9 mouse cellular contexts compared by ENCODE assay signal in the genomic region with DNA sequence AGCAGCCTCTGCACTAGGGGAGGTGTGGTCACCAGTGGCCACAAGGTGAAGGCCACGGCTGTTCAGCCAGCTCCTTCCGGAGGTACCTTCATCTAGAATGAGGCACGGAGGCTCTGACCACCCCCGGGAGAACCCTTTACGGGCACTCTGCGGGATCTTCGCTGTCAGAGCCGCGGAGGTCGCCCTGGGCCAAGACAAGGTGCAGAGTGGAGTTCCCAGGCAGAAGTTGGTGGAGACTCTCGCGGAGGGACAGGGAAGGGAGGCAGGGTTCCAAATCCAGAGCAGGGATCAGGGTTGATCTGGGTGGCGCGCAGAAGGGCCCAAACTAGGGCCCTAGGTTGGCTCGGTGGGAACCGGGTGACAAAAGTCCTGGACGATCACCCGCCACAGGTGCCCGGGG. TPM values are rescaled to one million over a fixed set of nuclear protein-coding genes. Genes with fewer than 3 reads are reported as not detected.
DNase-seq lines count a peak whose midpoint lies in the region; ATAC-seq and TF ChIP-seq lines count a peak whose summit lies in the region.
"Had no signal": no experiment of that assay in that cellular context is flagged by ENCODE, and none has a peak within 500 bp of the region (broad histone marks: within the 10 kb centered on the region; RNA-seq: fewer than 3 reads in every experiment).

No protein-coding gene starts in this region.

- H3K4me2 ChIP-seq in heart, embryonic 14.5 days (ENCODE audit: low read length) = peak overlapping the region; percentile 88
- peak overlapping the region; percentile 72 for H3K4me2 ChIP-seq in hindbrain, embryonic 12.5 days (replicated peaks)
- peak overlapping the region; percentile 55 for H3K4me2 ChIP-seq in liver, postnatal 0 days (ENCODE audit: low read depth, low read length)

- H3K27me3 ChIP-seq in heart, embryonic 14.5 days (ENCODE audit: control insufficient read depth, insufficient read depth, low read length) = peaks cover 68% of the 10 kb centered on the region
- peaks cover 74% of the 10 kb centered on the region for H3K27me3 ChIP-seq in hindbrain, embryonic 12.5 days
- peaks cover 56% of the 10 kb centered on the region for H3K27me3 ChIP-seq in liver, postnatal 0 days (ENCODE audit: insufficient read depth, low read length)

- no peak for TF ChIP-seq CTCF in liver, postnatal 0 days (IDR thresholded peaks at IDR 0.05; ENCODE audit: low read depth)

- H3K9ac ChIP-seq in heart, embryonic 14.5 days (ENCODE audit: low read length) = peak overlapping the region; percentile 64
- peak overlapping the region; percentile 66; the same call in 1 of the 2 replicates for H3K9ac ChIP-seq in hindbrain, embryonic 12.5 days
- no peak overlapping the region; the same call in 1 of the 2 replicates for H3K9ac ChIP-seq in liver, postnatal 0 days (replicated peaks)

- intact Hi-C loops in heart, postnatal 14 days (cut with DNase I) = loop anchor here (10.0 kb wide), 1 partner anchor 198 kb away; no protein-coding TSS in a partner anchor

- no peak overlapping the region for H3K27ac ChIP-seq in heart, embryonic 14.5 days (replicated peaks in 1 of 2; ENCODE audit: control insufficient read depth in 1 of 2, insufficient read depth in 1 of 2, low read depth in 2 of 2, low read length in 2 of 2)
- H3K27ac ChIP-seq in hindbrain, embryonic 12.5 days = no peak overlapping the region
- H3K27ac ChIP-seq in liver, postnatal 0 days (ENCODE audit: low read depth) = no peak overlapping the region

- DNase-seq in heart, postnatal 14 days = no peak
- DNase-seq in ZHBTc4 (ENCODE audit: low read depth, low spot score) = peak; percentile 45
- DNase-seq in liver, postnatal 0 days = no peak
- no peak for DNase-seq in spleen, postnatal 14 days (ENCODE audit: low spot score in 2 of 2)
- DNase-seq: adrenal gland, postnatal 10 days had no signal

- peak overlapping the region; percentile 44 to 53; a peak in 3 of 4 replicates for H3K4me3 ChIP-seq in heart, embryonic 14.5 days (ENCODE audit: control insufficient read depth in 1 of 2, insufficient read depth in 1 of 2, low read depth in 1 of 2, low read length in 2 of 2)
- H3K4me3 ChIP-seq in hindbrain, embryonic 12.5 days = peak overlapping the region; percentile 44
- peak overlapping the region; percentile 32 for H3K4me3 ChIP-seq in liver, postnatal 0 days (ENCODE audit: low read depth, low read length)

- under 1% methylated on average over 17 of the region's 19 CpGs for WGBS in heart, embryonic 14.5 days
- 2% methylated on average over 15 of the region's 19 CpGs for WGBS in hindbrain, embryonic 12.5 days
- WGBS in liver, postnatal 0 days (ENCODE audit: insufficient replicate concordance) = 1% methylated on average over 18 of the region's 19 CpGs

- TF ChIP-seq EP300 in liver, postnatal 0 days (IDR thresholded peaks at IDR 0.05; ENCODE audit: low read depth) = no peak

- no peaks in the 10 kb centered on the region for H3K36me3 ChIP-seq in heart, embryonic 14.5 days (ENCODE audit: control insufficient read depth, insufficient read depth, low read length)
- 0 out of 2 replicates have a peak, but pooled peaks cover 3% of the 10 kb centered on the region for H3K36me3 ChIP-seq in hindbrain, embryonic 12.5 days
- H3K36me3 ChIP-seq in liver, postnatal 0 days (replicated peaks; ENCODE audit: insufficient read depth, low read length) = no peaks in the 10 kb centered on the region

- no peak for ATAC-seq in heart, embryonic 14.5 days (ENCODE audit: insufficient number of reproducible peaks, insufficient read depth, low FRiP score, low read depth)
- ATAC-seq in hindbrain, embryonic 12.5 days (ENCODE audit: low FRiP score) = no peak
- no peak for ATAC-seq in liver, postnatal 0 days
- no peak for ATAC-seq in megakaryocyte-erythroid progenitor cell, adult 5-6 weeks (replicated peaks; ENCODE audit: low FRiP score, low TSS enrichment, poor library complexity, severe bottlenecking)
- no peak for ATAC-seq in activated CD4-positive, CD25-positive, alpha-beta regulatory T cell, adult 4 months

- H3K4me1 ChIP-seq in heart, embryonic 14.5 days (ENCODE audit: control insufficient read depth in 2 of 2, insufficient read depth in 2 of 2, low read length in 2 of 2) = peaks cover 7 to 22% of the 10 kb centered on the region in 2 experiments; a peak in 3 of 4 replicates
- peaks cover 16% of the 10 kb centered on the region for H3K4me1 ChIP-seq in hindbrain, embryonic 12.5 days
- peaks cover 11% of the 10 kb centered on the region for H3K4me1 ChIP-seq in liver, postnatal 0 days (ENCODE audit: insufficient read depth)

- H3K9me3 ChIP-seq in heart, embryonic 14.5 days (ENCODE audit: control insufficient read depth, low read length) = no peaks in the 10 kb centered on the region
- no peaks in the 10 kb centered on the region for H3K9me3 ChIP-seq in hindbrain, embryonic 12.5 days (replicated peaks)
- H3K9me3 ChIP-seq in liver, postnatal 0 days (ENCODE audit: low read length) = no peaks in the 10 kb centered on the region

RNA-seq across cellular contexts. Expression of a gene that starts 0.5 kb away (rescaled TPM):
- 0.07 TPM in 1 of 2 replicates, not detected in the other for polyA plus RNA-seq in heart, embryonic 14.5 days (2014; fragmentation: Nextera tagmentation; extraction: Ambion mirVana)
- under 1 TPM; 0.32 to 0.38 TPM for total RNA-seq in heart, postnatal 14 days (2021)
- polyA plus RNA-seq in hindbrain, embryonic 12.5 days (2016; fragmentation: Nextera tagmentation; extraction: Ambion mirVana) = not detected in 2 replicates
- not detected in 2 replicates for polyA plus RNA-seq in liver, postnatal 0 days (2015; fragmentation: Nextera tagmentation; extraction: Ambion mirVana)
- not detected in 2 replicates for total RNA-seq in megakaryocyte-erythroid progenitor cell, adult 5-6 weeks (2014; fragmentation: Nextera tagmentation)
- total RNA-seq in megakaryocyte-erythroid progenitor cell, adult 5-6 weeks (2017) = not detected in 2 replicates
- not detected for polyA plus RNA-seq in activated CD4-positive, CD25-positive, alpha-beta regulatory T cell, adult 4 months (2017; shearing (Covaris generic))

RNA-seq across cellular contexts. Expression of a gene that starts 22.3 kb away (rescaled TPM):
- polyA plus RNA-seq in heart, embryonic 14.5 days (2014; fragmentation: Nextera tagmentation; extraction: Ambion mirVana) = 17.7 and 18.4 TPM in 2 replicates
- total RNA-seq in heart, postnatal 14 days (2021) = 10 to 100 TPM; 15.2 to 16.6 TPM
- polyA plus RNA-seq in hindbrain, embryonic 12.5 days (2016; fragmentation: Nextera tagmentation; extraction: Ambion mirVana) = 48.0 and 55.2 TPM in 2 replicates
- polyA plus RNA-seq in liver, postnatal 0 days (2015; fragmentation: Nextera tagmentation; extraction: Ambion mirVana) = 12.5 and 12.8 TPM in 2 replicates
- 60.6 and 64.4 TPM in 2 replicates for total RNA-seq in megakaryocyte-erythroid progenitor cell, adult 5-6 weeks (2014; fragmentation: Nextera tagmentation)
- 10.5 and 23.6 TPM in 2 replicates for total RNA-seq in megakaryocyte-erythroid progenitor cell, adult 5-6 weeks (2017)
- 1 to 10 TPM; 5.5 to 8.5 TPM for polyA plus RNA-seq in activated CD4-positive, CD25-positive, alpha-beta regulatory T cell, adult 4 months (2017; shearing (Covaris generic))

RNA-seq across cellular contexts. Expression of a gene that starts 23.1 kb away (rescaled TPM):
- polyA plus RNA-seq in heart, embryonic 14.5 days (2014; fragmentation: Nextera tagmentation; extraction: Ambion mirVana) = 1.1 and 1.6 TPM in 2 replicates
- total RNA-seq in heart, postnatal 14 days (2021) = 1 to 10 TPM; 4.0 to 5.5 TPM
- 16.9 and 18.6 TPM in 2 replicates for polyA plus RNA-seq in hindbrain, embryonic 12.5 days (2016; fragmentation: Nextera tagmentation; extraction: Ambion mirVana)
- polyA plus RNA-seq in liver, postnatal 0 days (2015; fragmentation: Nextera tagmentation; extraction: Ambion mirVana) = 0.39 and 0.41 TPM in 2 replicates
- total RNA-seq in megakaryocyte-erythroid progenitor cell, adult 5-6 weeks (2014; fragmentation: Nextera tagmentation) = 3.5 and 4.4 TPM in 2 replicates
- 2.8 and 3.7 TPM in 2 replicates for total RNA-seq in megakaryocyte-erythroid progenitor cell, adult 5-6 weeks (2017)
- polyA plus RNA-seq in activated CD4-positive, CD25-positive, alpha-beta regulatory T cell, adult 4 months (2017; shearing (Covaris generic)) = under 1 TPM; 0.19 to 0.25 TPM

RNA-seq across cellular contexts. Expression of a gene that starts 36.2 kb away (rescaled TPM):
- 58.7 and 60.1 TPM in 2 replicates for polyA plus RNA-seq in heart, embryonic 14.5 days (2014; fragmentation: Nextera tagmentation; extraction: Ambion mirVana)
- 10 to 100 TPM; 31.6 to 33.0 TPM for total RNA-seq in heart, postnatal 14 days (2021)
- polyA plus RNA-seq in hindbrain, embryonic 12.5 days (2016; fragmentation: Nextera tagmentation; extraction: Ambion mirVana) = 75.3 and 79.6 TPM in 2 replicates
- polyA plus RNA-seq in liver, postnatal 0 days (2015; fragmentation: Nextera tagmentation; extraction: Ambion mirVana) = 32.8 and 34.6 TPM in 2 replicates
- 70.6 and 74.5 TPM in 2 replicates for total RNA-seq in megakaryocyte-erythroid progenitor cell, adult 5-6 weeks (2014; fragmentation: Nextera tagmentation)
- 23.2 and 40.8 TPM in 2 replicates for total RNA-seq in megakaryocyte-erythroid progenitor cell, adult 5-6 weeks (2017)
- 10 to 100 TPM; 63.7 to 68.0 TPM for polyA plus RNA-seq in activated CD4-positive, CD25-positive, alpha-beta regulatory T cell, adult 4 months (2017; shearing (Covaris generic))

RNA-seq across cellular contexts. Expression of a gene that starts 57.9 kb away (rescaled TPM):
- polyA plus RNA-seq in heart, embryonic 14.5 days (2014; fragmentation: Nextera tagmentation; extraction: Ambion mirVana) = 9.4 and 9.7 TPM in 2 replicates
- total RNA-seq in heart, postnatal 14 days (2021) = 10 to 100 TPM; 11.3 to 11.8 TPM
- 25.7 and 28.3 TPM in 2 replicates for polyA plus RNA-seq in hindbrain, embryonic 12.5 days (2016; fragmentation: Nextera tagmentation; extraction: Ambion mirVana)
- polyA plus RNA-seq in liver, postnatal 0 days (2015; fragmentation: Nextera tagmentation; extraction: Ambion mirVana) = 1.4 and 1.5 TPM in 2 replicates
- 12.6 and 15.6 TPM in 2 replicates for total RNA-seq in megakaryocyte-erythroid progenitor cell, adult 5-6 weeks (2014; fragmentation: Nextera tagmentation)
- total RNA-seq in megakaryocyte-erythroid progenitor cell, adult 5-6 weeks (2017) = 10.6 and 17.4 TPM in 2 replicates
- polyA plus RNA-seq in activated CD4-positive, CD25-positive, alpha-beta regulatory T cell, adult 4 months (2017; shearing (Covaris generic)) = 1 to 10 TPM; 2.8 to 3.0 TPM
